Mouse (Mus musculus): ENCODE results near the gene Pigu.

The Pigu gene

GRCm38 (mm10) chr2:155287456-155288250 is 69.6 kb downstream of the Pigu start:
- DNase-seq (ENCODE audit: extremely low spot score), result no peak

- DNase-seq (ENCODE audit: extremely low spot score), result no peak
Observed at GRCm38 (mm10) chr2:155285744-155286143, 71.5 kb downstream of the Pigu start.

GRCm38 (mm10) chr2:155284647-155285046 is 72.6 kb downstream of the Pigu start:
- DNase-seq (ENCODE audit: extremely low spot score), result no peak

- DNase-seq (ENCODE audit: extremely low spot score), result no peak
Observed at GRCm38 (mm10) chr2:155283793-155284192, 73.4 kb downstream of the Pigu start.

- no peak for DNase-seq (ENCODE audit: extremely low spot score)
Observed at GRCm38 (mm10) chr2:155280116-155280515, 77.1 kb downstream of the Pigu start.

GRCm38 (mm10) chr2:155279163-155279562 is 78.1 kb downstream of the Pigu start:
- DNase-seq (ENCODE audit: extremely low spot score), result no peak

- DNase-seq (ENCODE audit: extremely low spot score), result no peak
Observed at GRCm38 (mm10) chr2:155278361-155278760, 78.9 kb downstream of the Pigu start.

- DNase-seq (ENCODE audit: extremely low spot score), result no peak
Observed at GRCm38 (mm10) chr2:155277721-155278120, 79.5 kb downstream of the Pigu start.

- peak; percentile 78 for DNase-seq (ENCODE audit: extremely low spot score)
Observed at GRCm38 (mm10) chr2:155276621-155277175, 80.5 kb downstream of the Pigu start.

GRCm38 (mm10) chr2:155276195-155276594 is 81.0 kb downstream of the Pigu start, which contains the start of gene Map1lc3a:
Map1lc3a (plus strand) TSS chr2:155276297.
- peak; percentile 92 for DNase-seq (ENCODE audit: extremely low spot score)

- DNase-seq (ENCODE audit: extremely low spot score), result no peak
Observed at GRCm38 (mm10) chr2:155273603-155274002, 83.6 kb downstream of the Pigu start.

- no peak for DNase-seq (ENCODE audit: extremely low spot score)
Observed at GRCm38 (mm10) chr2:155272396-155273170, 84.6 kb downstream of the Pigu start.

GRCm38 (mm10) chr2:155271957-155272356 is 85.3 kb downstream of the Pigu start:
- DNase-seq (ENCODE audit: extremely low spot score), result no peak

GRCm38 (mm10) chr2:155266896-155267295 is 90.3 kb downstream of the Pigu start:
- DNase-seq (ENCODE audit: extremely low spot score), result no peak

- no peak for DNase-seq (ENCODE audit: extremely low spot score)
Observed at GRCm38 (mm10) chr2:155265526-155265925, 91.7 kb downstream of the Pigu start.

GRCm38 (mm10) chr2:155249588-155249987 is 107.6 kb downstream of the Pigu start:
- DNase-seq (ENCODE audit: extremely low spot score), result no peak

GRCm38 (mm10) chr2:155248718-155249117 is 108.5 kb downstream of the Pigu start:
- no peak for DNase-seq (ENCODE audit: extremely low spot score)

GRCm38 (mm10) chr2:155248206-155248605 is 109.0 kb downstream of the Pigu start:
- DNase-seq (ENCODE audit: extremely low spot score), result no peak

GRCm38 (mm10) chr2:155246231-155246630 is 111.0 kb downstream of the Pigu start:
- no peak for DNase-seq (ENCODE audit: extremely low spot score)

GRCm38 (mm10) chr2:155242296-155242855 is 114.9 kb downstream of the Pigu start:
- DNase-seq (ENCODE audit: extremely low spot score), result no peak

- DNase-seq (ENCODE audit: extremely low spot score), result no peak
Observed at GRCm38 (mm10) chr2:155240915-155241314, 116.3 kb downstream of the Pigu start.

- peak; percentile 2 for DNase-seq (ENCODE audit: extremely low spot score)
Observed at GRCm38 (mm10) chr2:155237276-155237675, 120.0 kb downstream of the Pigu start.

Data from embryo, embryonic 9.5 days (tissue).